Mouse (Mus musculus) gastrocnemius, postnatal 10 days (tissue): Measurements from ENCODE around the gene Mrps18b. TPM values are rescaled to one million over a fixed set of nuclear protein-coding genes. Genes with fewer than 3 reads are reported as not detected.
A peak's percentile ranks its signal among the peaks of the same experiment; 100 is the strongest.
"Not testable (repeated sequence)": the region's sequence is repeated elsewhere in the genome, so short reads cannot be mapped to it uniquely, and the experiment has no call there.

ENCODE experiments used
- DNase-seq: peaks from one replicate; pipeline ENCODE4 v3.0.0; 2021; ENCODE audit warnings: mixed read lengths
- long read RNA-seq, 2 experiments: library from polyadenylated mRNA; stranded (forward); transcript quantifications; one replicate each; pipeline ENCODE4 v2.0.0; 2021
- total RNA-seq, 2 experiments: library from RNA; stranded (reverse); gene quantifications; 2 replicates each; pipeline ENCODE4 v1.2.3; 2021

Mrps18b gene
- 10 to 100 TPM; 44.8 to 54.4 TPM for total RNA-seq
- long read RNA-seq, experiment 1, transcript Mrps18b-201 (7 exons, 1,079 nt), result major isoform, 34 of 39 reads
- long read RNA-seq, experiment 1, partial matches to known transcripts, result 1 of 39 reads
- long read RNA-seq, experiment 1, other reads (novel, unspliced or antisense), result 4 of 39 reads
- long read RNA-seq, experiment 2, transcript Mrps18b-201 (7 exons, 1,079 nt), result major isoform, 40 of 42 reads
- long read RNA-seq, experiment 2, partial matches to known transcripts, result 1 of 42 reads
- long read RNA-seq, experiment 2, other reads (novel, unspliced or antisense), result 1 of 42 reads

GRCm38 (mm10) chr17:35916297-35917142 lies at the start of gene Mrps18b, which contains the start of gene Ppp1r10:
Gene Mrps18b, minus strand, starts transcription at chr17:35916389.
Gene Ppp1r10, plus strand, starts transcription at chr17:35916434.
- DNase-seq, result peak; percentile 98

DNA sequence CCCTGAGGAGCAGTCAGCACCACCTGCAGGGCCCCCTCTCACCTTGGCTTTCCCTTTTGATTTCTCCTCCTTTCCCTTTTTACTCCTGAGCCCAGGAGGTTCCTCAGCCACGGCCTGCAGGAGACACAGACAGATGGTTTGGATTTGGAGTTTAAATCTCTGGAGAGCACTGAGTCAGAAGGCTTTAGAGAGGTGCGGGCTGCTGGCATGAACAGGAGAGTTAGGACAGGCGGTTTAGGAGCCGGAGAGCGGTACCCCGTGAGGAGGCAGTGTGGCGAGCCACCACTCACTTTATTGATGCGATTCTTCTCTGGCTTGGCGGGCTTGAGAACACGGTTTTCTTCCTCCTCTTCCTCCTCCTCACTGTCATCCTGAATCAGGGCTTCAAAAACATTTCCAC lies 47.1 kb upstream of the Mrps18b start:
- DNase-seq, result no peak

- DNase-seq, result no peak
These were observed 42.5 kb upstream of the Mrps18b start for GRCm38 (mm10) chr17:35958533-35959223.

- DNase-seq, result no peak
These were observed 38.5 kb upstream of the Mrps18b start for GRCm38 (mm10) chr17:35954665-35955064.

- not testable (repeated sequence) for DNase-seq
These were observed 36.4 kb upstream of the Mrps18b start for GRCm38 (mm10) chr17:35952559-35952958.

DNA sequence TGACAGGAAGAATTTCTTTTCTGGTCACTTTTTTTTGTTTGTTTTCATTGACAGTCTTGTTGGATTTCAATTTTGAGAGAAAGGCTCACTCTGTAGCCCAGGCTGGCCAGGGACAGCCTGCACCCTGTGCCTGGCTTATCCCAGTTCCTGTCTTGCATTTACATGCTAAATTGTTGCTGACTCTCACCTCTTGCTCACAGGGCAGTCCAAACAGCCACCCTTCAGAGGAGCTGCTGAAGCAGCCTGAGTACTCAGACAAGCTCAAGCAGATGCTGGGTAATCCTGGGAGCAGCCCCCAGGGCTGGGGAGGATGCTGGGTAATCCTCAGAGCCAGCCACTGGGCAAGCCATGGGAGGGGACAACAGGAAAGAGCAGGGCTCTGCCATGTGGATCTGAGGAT lies 34.8 kb upstream of the Mrps18b start:
- not testable (repeated sequence) for DNase-seq

DNA sequence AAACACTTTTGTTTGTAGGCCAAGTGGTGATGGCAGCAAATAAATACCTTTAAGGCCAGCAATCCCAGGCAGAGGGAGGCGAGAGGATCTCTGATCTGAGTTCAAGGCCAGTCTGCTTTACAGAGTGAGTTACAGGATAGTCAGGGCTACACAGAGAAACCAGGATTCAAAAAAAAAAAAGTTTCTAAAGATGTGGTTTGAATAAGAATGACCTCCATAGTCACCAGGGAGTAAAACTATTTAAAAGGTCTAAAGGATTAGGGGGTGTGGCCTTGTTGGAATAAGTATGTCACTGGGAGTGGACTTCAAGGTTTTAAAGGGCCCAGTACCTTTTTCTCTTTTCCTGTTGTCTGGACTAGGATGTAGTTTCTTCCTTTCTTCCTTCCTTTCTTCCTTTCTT lies 23.8 kb upstream of the Mrps18b start:
- no peak for DNase-seq

DNA sequence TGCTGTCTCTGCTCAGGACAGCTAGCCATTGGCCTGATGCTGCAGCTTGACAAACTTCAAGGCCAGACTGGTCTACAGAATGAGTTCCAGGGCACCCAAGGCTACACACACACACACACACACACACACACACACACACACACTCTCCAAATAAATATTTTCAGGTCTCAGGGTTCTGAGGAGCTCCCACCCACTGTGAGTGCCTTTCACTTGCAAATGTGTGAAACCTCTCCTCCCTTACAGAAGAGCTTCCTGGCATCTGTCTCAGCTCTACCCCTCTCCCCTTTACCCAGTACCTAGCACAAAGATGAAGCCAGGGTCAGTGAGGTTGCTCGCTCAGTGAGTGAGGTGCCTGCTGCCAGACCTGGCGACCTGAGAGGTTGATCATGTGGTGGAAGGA lies 22.9 kb upstream of the Mrps18b start:
- DNase-seq, result no peak

GRCm38 (mm10) chr17:35937700-35938348 lies 21.6 kb upstream of the Mrps18b start:
- no peak for DNase-seq

DNA sequence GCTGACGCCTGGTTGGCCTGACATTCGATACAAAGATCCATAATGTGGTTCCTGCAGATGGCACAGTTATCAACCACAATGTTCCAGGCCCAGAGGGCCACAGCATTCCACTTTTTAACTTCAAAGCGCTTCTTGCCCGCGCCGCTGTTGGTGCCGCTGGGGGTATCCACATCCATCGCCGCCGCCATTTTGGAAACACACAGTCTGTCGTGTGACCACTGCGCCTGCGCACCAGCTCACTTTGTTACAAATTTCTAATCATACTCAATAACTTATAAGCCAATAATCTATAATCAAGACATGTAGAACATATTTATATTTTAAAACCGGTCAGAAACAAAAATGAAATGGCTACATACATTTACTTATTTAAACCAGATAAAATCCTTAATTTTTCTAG lies 19.6 kb upstream of the Mrps18b start:
- not testable (repeated sequence) for DNase-seq

DNA sequence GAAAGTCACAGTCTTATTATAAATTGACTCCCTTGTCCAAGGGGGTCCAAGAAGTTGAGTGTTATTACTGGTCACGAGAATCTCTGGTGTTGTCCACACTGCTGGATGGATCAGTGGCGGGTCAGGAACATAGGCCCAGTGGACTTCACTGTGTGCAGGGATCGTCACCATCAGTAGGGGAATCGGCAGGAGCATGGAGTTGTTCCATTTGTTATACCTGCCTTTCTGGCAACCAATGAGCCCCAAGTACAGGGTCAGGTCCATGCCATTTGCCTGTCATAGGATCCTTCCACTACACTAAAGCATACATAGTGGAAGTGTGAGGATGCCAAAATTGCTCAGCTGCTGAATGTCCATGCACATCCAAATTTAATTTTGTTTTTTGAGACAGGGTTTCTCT lies 16.4 kb upstream of the Mrps18b start:
- DNase-seq, result no peak

DNA sequence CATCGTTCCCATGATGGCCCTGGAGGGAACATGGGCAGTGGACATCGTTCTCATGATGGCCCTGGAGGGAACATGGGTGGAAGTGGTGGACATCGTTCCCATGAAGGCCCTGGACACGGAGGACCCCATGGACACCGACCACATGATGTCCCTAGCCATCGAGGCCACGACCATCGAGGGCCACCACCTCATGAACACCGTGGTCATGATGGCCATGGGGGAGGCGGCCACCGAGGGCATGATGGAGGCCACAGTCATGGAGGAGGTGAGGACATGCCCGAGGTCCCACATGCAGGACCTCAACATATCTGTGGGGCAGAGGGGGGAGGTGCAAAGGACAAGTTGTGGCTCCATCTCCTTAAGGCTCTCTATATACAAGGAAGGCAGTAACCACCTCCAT lies 14.4 kb upstream of the Mrps18b start:
- DNase-seq, result no peak

DNA sequence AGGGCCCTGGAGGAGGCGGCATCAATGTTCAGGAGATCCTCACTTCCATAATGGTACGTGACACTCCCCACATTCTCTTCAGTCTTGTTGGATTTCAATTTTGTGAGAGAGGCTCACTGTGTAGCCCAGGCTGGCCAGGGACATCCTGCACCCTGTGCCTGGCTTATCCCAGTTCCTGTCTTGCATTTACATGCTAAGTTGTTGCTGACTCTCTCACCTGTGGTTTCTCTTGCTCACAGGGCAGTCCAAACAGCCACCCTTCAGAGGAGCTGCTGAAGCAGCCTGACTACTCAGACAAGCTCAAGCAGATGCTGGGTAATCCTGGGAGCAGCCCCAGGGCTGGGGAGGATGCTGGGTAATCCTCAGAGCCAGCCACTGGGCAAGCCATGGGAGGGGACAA lies 13.3 kb upstream of the Mrps18b start:
- DNase-seq, result no peak

DNA sequence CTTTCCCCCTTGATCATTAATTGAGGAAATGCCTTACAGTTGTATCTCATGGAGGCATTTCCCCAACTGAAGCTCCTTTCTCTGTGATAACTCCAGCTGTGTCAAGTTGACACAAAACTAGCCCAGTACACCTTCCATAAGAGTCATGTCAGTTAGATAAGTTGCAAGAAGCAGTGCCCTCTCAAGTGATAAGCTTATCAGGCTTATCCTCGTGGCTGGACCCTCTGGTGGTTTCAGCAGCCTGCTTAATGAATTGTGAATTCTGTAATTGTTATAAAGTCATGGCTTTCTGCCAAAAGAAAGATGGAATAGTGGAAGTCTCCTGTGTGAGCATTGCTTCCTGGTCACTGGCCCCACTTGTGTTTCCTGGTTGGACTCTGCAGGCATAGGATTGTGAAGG lies 11.3 kb upstream of the Mrps18b start:
- no peak for DNase-seq

- no peak for DNase-seq
These were observed 7.1 kb upstream of the Mrps18b start for GRCm38 (mm10) chr17:35923281-35923680.

DNA sequence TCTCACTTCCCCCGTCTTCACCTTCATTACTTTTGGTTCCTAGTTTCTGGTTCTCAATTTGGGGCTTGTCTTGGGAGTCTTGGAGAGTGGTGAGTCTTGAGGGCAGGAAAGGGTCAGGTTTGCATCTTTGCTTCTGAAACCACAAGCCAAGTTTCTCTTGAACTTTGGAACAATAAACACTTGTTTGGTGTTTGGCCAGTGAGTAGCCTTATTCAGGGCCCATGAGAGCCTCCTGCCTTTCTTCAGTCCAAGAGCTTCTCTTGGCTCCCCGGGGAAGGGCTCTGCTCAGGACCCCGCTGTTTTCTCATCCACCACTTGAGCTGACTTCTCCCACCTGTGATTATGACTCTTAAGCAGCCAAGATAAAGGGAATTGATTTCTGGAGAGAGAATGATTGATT lies 6.4 kb upstream of the Mrps18b start:
- no peak for DNase-seq

- no peak for DNase-seq
These were observed 5.5 kb upstream of the Mrps18b start for GRCm38 (mm10) chr17:35921710-35922109.

DNA sequence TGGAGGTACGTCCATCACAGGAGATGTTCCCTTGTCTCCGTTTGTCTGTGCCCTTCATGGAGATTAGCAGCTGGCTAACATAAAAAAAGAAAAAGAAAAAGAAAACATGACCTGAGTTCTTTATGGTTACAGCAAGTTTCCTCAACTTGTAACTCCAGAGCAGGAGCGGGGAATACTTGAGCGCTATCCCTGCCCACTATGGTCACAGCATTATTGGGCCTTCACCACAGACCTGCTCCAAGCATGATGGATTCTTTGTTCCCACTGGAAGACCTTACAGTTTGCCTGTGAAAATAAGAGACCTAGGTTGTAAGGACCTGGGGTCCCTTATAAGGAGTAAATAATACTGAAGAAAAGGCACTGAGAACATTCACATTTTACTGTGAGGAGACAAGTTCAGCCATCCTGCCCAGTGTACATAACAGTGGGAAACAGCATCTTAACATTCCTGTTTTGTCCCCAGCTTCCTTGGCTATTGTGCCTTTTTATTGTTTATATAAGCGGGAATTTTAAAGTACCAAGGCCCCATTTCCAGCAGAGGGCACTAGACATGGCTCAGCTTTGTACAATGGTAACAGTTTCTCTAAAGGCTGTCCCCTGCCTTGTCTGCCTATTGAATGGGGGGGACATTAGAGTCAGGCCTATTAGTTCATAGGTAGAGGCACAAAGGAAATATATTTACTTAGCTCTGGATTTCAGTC lies 4.8 kb upstream of the Mrps18b start:
- DNase-seq, result no peak

DNA sequence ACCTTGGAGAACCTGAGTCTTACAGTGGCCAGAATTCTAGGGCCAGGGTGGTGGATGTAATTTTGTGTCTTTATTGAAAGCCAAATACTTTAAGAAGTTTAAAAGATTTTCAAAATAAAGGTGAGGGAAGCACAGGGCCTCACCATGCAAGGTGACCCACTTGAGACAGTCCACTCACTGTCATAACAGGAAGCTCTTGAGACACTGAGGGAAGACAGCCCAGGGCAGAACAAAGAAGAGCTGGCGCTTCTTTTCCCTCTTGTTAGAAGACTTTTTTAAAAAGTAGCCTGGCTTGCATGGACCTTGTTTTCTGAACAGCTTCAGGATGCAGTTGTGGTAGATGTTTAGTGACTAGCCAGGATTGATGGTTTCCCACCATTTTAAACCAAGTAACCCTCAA lies 4.2 kb upstream of the Mrps18b start:
- DNase-seq, result no peak

GRCm38 (mm10) chr17:35919864-35920301 lies 3.7 kb upstream of the Mrps18b start:
- DNase-seq, result no peak

- peak; percentile 90 for DNase-seq
These were observed 3.0 kb upstream of the Mrps18b start for GRCm38 (mm10) chr17:35919060-35919715.
